Mouse (Mus musculus) ES-Bruce4 (cell line): Measurements from ENCODE around the gene Hspa12b. TPM values are rescaled to one million over a fixed set of nuclear protein-coding genes. Genes with fewer than 3 reads are reported as not detected.

Experiments
- H3K27ac ChIP-seq: 2 replicates; pipeline ENCODE4 v1.5.1; 2012; ENCODE audit warnings: low read length, inconsistent platforms; ENCODE audit not compliant: insufficient read depth
- H3K27me3 ChIP-seq: 2 replicates; pipeline ENCODE4 v1.6.1; 2012; ENCODE audit warnings: mild to moderate bottlenecking, low read length, inconsistent platforms; ENCODE audit not compliant: control insufficient read depth, poor library complexity, insufficient read depth, severe bottlenecking
- H3K36me3 ChIP-seq: 2 replicates; pipeline ENCODE4 v1.6.1; 2012; ENCODE audit warnings: inconsistent platforms, mild to moderate bottlenecking, low read length, moderate library complexity; ENCODE audit not compliant: control insufficient read depth, poor library complexity, insufficient read depth, severe bottlenecking
- H3K4me1 ChIP-seq: one replicate; pipeline ENCODE4 v1.8.1; 2011; ENCODE audit warnings: low read length; ENCODE audit not compliant: control insufficient read depth, insufficient read depth
- H3K4me3 ChIP-seq: 2 replicates; pipeline ENCODE4 v1.5.1; 2011; ENCODE audit warnings: low read depth, mild to moderate bottlenecking, low read length
- H3K9ac ChIP-seq: 2 replicates; pipeline ENCODE4 v1.6.1; 2012; ENCODE audit warnings: low read depth, mild to moderate bottlenecking, inconsistent platforms; ENCODE audit not compliant: poor library complexity, severe bottlenecking
- H3K9me3 ChIP-seq: replicated peaks from 2 replicates; pipeline ENCODE4 v1.6.1; 2012; ENCODE audit warnings: mild to moderate bottlenecking, low read length, inconsistent platforms; ENCODE audit not compliant: control insufficient read depth, poor library complexity, insufficient read depth, severe bottlenecking
- CTCF ChIP-seq: IDR thresholded peaks from one replicate; pipeline ENCODE4 v1.8.1; 2011; ENCODE audit warnings: low read depth, low read length
- EP300 ChIP-seq: IDR thresholded peaks from 2 replicates; pipeline ENCODE4 v1.6.1; 2011; ENCODE audit warnings: low read depth, low read length; ENCODE audit not compliant: insufficient read depth
- POLR2A ChIP-seq: IDR thresholded peaks from one replicate; pipeline ENCODE4 v1.8.1; 2011; ENCODE audit warnings: low read length; ENCODE audit not compliant: insufficient read depth
- polyA plus RNA-seq: library from polyadenylated mRNA; stranded (reverse); fragments of >200 nt; gene quantifications from 2 replicates; pipeline ENCODE4 v1.2.4, GENCODE M21; 2011; ENCODE audit warnings: low read depth; ENCODE audit not compliant: missing spikeins, insufficient read depth, insufficient read length

Hspa12b gene
- 1.9 and 2.2 TPM in 2 replicates for polyA plus RNA-seq

DNA sequence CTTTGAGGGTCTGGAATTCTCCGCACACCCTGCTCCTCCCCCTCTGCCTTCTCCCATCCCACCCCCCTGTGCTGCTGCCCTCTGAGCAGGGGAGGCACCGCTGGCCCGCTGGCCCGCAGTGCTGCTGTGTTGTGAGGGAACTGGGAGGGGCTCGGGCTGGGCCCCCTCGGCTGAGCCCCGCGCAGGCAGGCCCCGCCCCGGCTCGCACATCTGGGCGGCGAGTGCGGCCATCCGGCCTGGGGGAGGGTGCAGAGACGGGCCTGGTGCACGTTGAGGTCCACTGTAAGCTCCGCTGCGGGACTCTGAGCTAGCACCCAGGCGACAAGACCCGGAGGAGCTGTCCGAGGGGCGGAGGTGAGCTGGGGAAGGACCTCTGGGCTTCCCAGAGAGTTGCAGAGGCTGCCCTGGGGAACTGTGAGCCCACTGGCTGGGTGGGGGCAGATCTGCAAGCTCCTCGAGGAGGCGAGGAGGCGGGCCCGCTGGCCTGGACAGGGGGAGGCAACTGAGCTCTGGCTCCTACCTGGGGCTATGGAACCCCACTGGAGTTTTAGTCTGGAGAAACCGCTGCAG lies at the start of gene Hspa12b:
Hspa12b (plus strand) TSS at position 120 of the 570 bp plus-strand sequence.
- no peaks in the 10 kb centered on the region for H3K9me3 ChIP-seq
- peaks cover 2% of the 10 kb centered on the region for H3K4me1 ChIP-seq
- H3K27me3 ChIP-seq = no peaks in the 10 kb centered on the region; the same call in 1 of the 2 replicates
- H3K4me3 ChIP-seq = peak within 1 kb of the TSS; percentile 20
- no peak for TF ChIP-seq POLR2A
- TF ChIP-seq CTCF = no peak
- TF ChIP-seq EP300 = no peak
- H3K36me3 ChIP-seq = no peaks in the 10 kb centered on the region
- peak within 1 kb of the TSS; percentile 10; the same call in 1 of the 2 replicates for H3K9ac ChIP-seq
- no peak within 1 kb of the TSS for H3K27ac ChIP-seq

DNA sequence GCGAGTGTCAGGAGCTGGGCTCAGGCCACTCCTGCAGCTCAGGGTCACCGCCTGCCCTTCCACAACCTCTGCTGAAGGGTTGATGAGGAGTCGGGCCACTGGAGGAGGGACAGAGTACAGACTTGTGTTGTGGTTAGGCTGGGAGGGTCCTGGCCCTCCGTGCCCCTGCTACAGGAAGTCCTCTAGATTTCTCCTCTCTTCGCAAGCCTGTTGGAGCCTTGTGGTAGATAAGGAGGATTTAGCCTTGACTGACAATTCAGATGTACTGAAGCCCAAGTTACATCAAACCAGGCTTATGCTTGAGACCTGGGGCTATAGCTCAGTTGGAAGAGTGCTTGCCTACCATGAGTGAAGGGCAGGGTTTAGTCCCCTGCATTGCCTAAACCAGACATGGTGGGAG lies 46.6 kb upstream of the Hspa12b start:
- H3K4me3 ChIP-seq = no peak overlapping the region
- TF ChIP-seq CTCF = no peak
- no peak for TF ChIP-seq POLR2A
- no peak for TF ChIP-seq EP300
- no peak overlapping the region for H3K9ac ChIP-seq
- no peaks in the 10 kb centered on the region for H3K4me1 ChIP-seq
- H3K9me3 ChIP-seq = no peaks in the 10 kb centered on the region
- no peaks in the 10 kb centered on the region for H3K36me3 ChIP-seq
- no peaks in the 10 kb centered on the region for H3K27me3 ChIP-seq
- H3K27ac ChIP-seq = no peak overlapping the region

DNA sequence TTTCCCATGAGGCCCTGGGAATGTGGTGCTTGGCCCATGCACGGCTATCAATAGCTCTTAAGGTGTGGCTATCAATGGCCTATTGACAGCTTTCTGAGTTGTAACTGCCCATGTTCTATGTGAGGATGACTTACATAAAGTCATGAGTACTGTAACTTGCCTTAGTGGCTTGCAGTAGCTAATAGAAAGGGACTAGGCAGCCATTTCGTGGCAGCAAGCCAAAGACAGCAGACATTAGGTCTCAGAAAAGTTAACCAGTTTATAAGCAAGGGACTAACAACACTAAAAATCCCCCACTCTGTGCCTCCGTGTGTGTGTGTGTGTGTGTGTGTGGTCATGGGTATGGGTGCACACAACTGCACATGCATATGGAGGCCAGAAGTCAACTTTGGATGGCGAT lies 42.9 kb upstream of the Hspa12b start:
- TF ChIP-seq POLR2A = no peak
- TF ChIP-seq CTCF = no peak
- no peak for TF ChIP-seq EP300

DNA sequence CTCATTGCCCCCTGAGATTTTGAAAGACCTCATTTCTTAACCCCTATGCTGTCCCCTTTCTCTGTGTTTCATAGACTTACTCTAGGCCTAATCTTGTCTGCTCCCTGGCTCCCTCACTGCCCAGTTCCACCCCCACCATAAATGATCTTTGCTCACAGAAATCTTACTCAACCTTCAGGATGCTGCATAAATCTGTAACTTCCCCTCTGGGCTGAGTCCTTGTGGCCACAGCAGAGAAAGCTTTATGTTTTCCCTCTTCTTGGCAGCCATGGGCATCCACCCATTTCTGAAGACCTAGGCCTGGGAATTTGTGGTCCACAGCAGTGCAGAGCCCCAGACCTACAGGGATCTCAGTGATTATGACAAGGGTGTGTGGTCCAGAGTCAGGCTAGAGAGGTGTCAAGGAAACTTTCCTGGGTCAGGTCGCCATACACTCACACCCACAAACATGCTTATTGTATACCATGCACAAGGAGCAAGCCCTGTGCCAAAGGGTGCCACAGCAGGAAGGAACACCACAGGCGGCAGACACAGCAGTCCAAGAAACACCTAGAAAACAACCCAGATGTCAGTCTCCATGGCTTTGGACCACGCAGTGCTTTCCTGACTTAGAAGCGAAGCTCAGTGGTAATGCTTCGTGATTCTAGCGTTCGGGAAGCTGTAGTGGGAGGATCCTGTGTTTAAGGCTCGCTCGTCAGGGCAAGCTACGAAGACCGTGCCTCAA lies 40.3 kb upstream of the Hspa12b start, which contains the start of gene Siglec1:
Siglec1 (minus strand) TSS at position 99 of the 724 bp plus-strand sequence.
- H3K4me3 ChIP-seq = no peak within 1 kb of the TSS
- no peaks in the 10 kb centered on the region for H3K9me3 ChIP-seq
- TF ChIP-seq POLR2A (no peak), CTCF (no peak), EP300 (no peak)
- H3K9ac ChIP-seq = no peak within 1 kb of the TSS
- no peaks in the 10 kb centered on the region for H3K36me3 ChIP-seq
- H3K27me3 ChIP-seq = no peaks in the 10 kb centered on the region
- no peak within 1 kb of the TSS for H3K27ac ChIP-seq
- no peaks in the 10 kb centered on the region for H3K4me1 ChIP-seq

More for the DNA sequence above, 42.9 kb upstream of the Hspa12b start:
- Histone ChIP-seq H3K9me3 (no peaks in the 10 kb centered on the region), H3K36me3 (no peaks in the 10 kb centered on the region), H3K4me1 (no peaks in the 10 kb centered on the region), H3K4me3 (no peak overlapping the region), H3K27ac (no peak overlapping the region), H3K27me3 (no peaks in the 10 kb centered on the region), H3K9ac (no peak overlapping the region)

DNA sequence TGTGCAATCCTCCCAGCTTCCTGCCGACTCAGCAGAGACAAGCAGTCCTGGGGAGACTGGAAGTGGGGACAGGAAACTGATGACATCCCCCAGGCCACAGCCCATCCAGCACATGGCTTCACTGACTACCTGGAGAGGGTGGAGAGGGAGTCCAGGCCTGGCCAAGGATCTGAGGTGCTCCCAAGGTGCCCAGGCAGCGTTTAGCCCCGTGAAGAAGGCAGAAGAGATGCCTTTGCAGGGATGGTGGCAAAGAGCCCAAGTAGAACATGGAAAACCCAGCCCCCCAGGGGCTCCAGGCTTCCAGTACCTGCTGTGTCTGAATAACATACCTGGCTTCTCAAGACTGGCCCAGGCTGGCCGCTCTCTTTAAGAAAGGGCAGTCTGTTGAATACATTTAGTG lies 38.5 kb upstream of the Hspa12b start:
- H3K36me3 ChIP-seq = no peaks in the 10 kb centered on the region
- no peaks in the 10 kb centered on the region for H3K27me3 ChIP-seq
- H3K4me3 ChIP-seq = no peak overlapping the region
- TF ChIP-seq EP300 (no peak), CTCF (no peak), POLR2A (no peak)
- no peak overlapping the region for H3K9ac ChIP-seq
- H3K27ac ChIP-seq = no peak overlapping the region
- no peaks in the 10 kb centered on the region for H3K9me3 ChIP-seq
- no peaks in the 10 kb centered on the region for H3K4me1 ChIP-seq

DNA sequence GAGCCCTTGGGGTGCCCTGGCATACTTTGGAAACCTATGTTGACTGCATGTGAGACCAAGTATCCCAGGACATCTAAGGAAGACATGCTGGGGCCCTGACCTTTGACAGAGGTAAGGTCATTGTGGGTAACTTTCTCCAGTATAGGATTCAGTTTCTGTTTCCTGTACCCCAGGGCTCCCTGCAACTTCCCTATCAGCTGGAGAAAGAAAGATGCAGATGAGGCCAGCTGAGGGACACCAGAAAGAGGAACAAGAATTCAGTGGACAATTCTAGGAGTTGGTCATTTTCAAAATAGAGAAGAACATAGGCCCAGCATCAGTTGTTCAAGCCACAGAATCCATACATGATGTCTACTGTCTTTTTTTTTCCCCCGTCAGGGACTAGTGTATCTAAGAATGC lies 37.4 kb upstream of the Hspa12b start:
- no peaks in the 10 kb centered on the region for H3K4me1 ChIP-seq
- H3K9me3 ChIP-seq = no peaks in the 10 kb centered on the region
- H3K27me3 ChIP-seq = no peaks in the 10 kb centered on the region
- H3K4me3 ChIP-seq = no peak overlapping the region
- H3K9ac ChIP-seq = no peak overlapping the region
- TF ChIP-seq CTCF (no peak), POLR2A (no peak), EP300 (no peak)
- H3K27ac ChIP-seq = no peak overlapping the region
- H3K36me3 ChIP-seq = no peaks in the 10 kb centered on the region
